Mouse (Mus musculus): ENCODE measurements around the gene Fam155a. TPM values are rescaled to one million over a fixed set of nuclear protein-coding genes. Genes with fewer than 3 reads are reported as not detected.

Gene Fam155a
- polyA plus RNA-seq, 1 experiment from 2014 or later = 33.4 TPM

GRCm38 (mm10) chr8:9182461-9182860 lies 588.5 kb downstream of the Fam155a start:
- Histone ChIP-seq H3K36me3 (ENCODE audit: control insufficient read depth, insufficient read depth, low read length) (no peaks in the 10 kb centered on the region), H3K4me2 (ENCODE audit: low read depth, low read length) (no peak overlapping the region), H3K4me3 (ENCODE audit: low read depth, low read length) (no peak overlapping the region), H3K27me3 (ENCODE audit: control insufficient read depth, insufficient read depth, low read length) (no peaks in the 10 kb centered on the region), H3K9me3 (ENCODE audit: control insufficient read depth, low read length) (no peaks in the 10 kb centered on the region), H3K27ac (ENCODE audit: low read depth, low read length) (no peak overlapping the region), H3K4me1 (ENCODE audit: control insufficient read depth, insufficient read depth, low read length) (no peaks in the 10 kb centered on the region), H3K9ac (replicated peaks; ENCODE audit: low read depth, low read length) (no peak overlapping the region)
- ATAC-seq (ENCODE audit: low read depth) = 0 out of 2 replicates have a peak, but pooled peaks have one; percentile 19
- WGBS = 60% methylated on average over 7 of the region's 7 CpGs

GRCm38 (mm10) chr8:9180686-9181315 lies 590.2 kb downstream of the Fam155a start:
- ATAC-seq (ENCODE audit: low read depth) = peak; percentile 58
- Histone ChIP-seq H3K4me3 (ENCODE audit: low read depth, low read length) (no peak overlapping the region), H3K4me1 (ENCODE audit: control insufficient read depth, insufficient read depth, low read length) (no peaks in the 10 kb centered on the region), H3K27ac (ENCODE audit: low read depth, low read length) (no peak overlapping the region), H3K9ac (replicated peaks; ENCODE audit: low read depth, low read length) (no peak overlapping the region), H3K27me3 (ENCODE audit: control insufficient read depth, insufficient read depth, low read length) (no peaks in the 10 kb centered on the region), H3K4me2 (ENCODE audit: low read depth, low read length) (no peak overlapping the region), H3K9me3 (ENCODE audit: control insufficient read depth, low read length) (no peaks in the 10 kb centered on the region), H3K36me3 (ENCODE audit: control insufficient read depth, insufficient read depth, low read length) (no peaks in the 10 kb centered on the region)
- WGBS = 38% methylated on average over 17 of the region's 17 CpGs

- H3K27ac ChIP-seq (ENCODE audit: low read depth, low read length) = no peak overlapping the region
- H3K4me3 ChIP-seq (ENCODE audit: low read depth, low read length) = no peak overlapping the region
- WGBS = 37% methylated on average over 7 of the region's 7 CpGs
- no peaks in the 10 kb centered on the region for H3K4me1 ChIP-seq (ENCODE audit: control insufficient read depth, insufficient read depth, low read length)
- no peaks in the 10 kb centered on the region for H3K36me3 ChIP-seq (ENCODE audit: control insufficient read depth, insufficient read depth, low read length)
- H3K27me3 ChIP-seq (ENCODE audit: control insufficient read depth, insufficient read depth, low read length) = no peaks in the 10 kb centered on the region
- no peak overlapping the region for H3K9ac ChIP-seq (replicated peaks; ENCODE audit: low read depth, low read length)
- ATAC-seq (ENCODE audit: low read depth) = no peak
- no peaks in the 10 kb centered on the region for H3K9me3 ChIP-seq (ENCODE audit: control insufficient read depth, low read length)
- H3K4me2 ChIP-seq (ENCODE audit: low read depth, low read length) = no peak overlapping the region
These were observed 594.0 kb downstream of the Fam155a start for GRCm38 (mm10) chr8:9176974-9177373.

- H3K36me3 ChIP-seq (ENCODE audit: control insufficient read depth, insufficient read depth, low read length) = no peaks in the 10 kb centered on the region
- H3K9me3 ChIP-seq (ENCODE audit: control insufficient read depth, low read length) = no peaks in the 10 kb centered on the region
- H3K9ac ChIP-seq (replicated peaks; ENCODE audit: low read depth, low read length) = no peak overlapping the region
- no peak overlapping the region for H3K27ac ChIP-seq (ENCODE audit: low read depth, low read length)
- no peaks in the 10 kb centered on the region for H3K27me3 ChIP-seq (ENCODE audit: control insufficient read depth, insufficient read depth, low read length)
- 25% methylated on average over 9 of the region's 9 CpGs for WGBS
- H3K4me2 ChIP-seq (ENCODE audit: low read depth, low read length) = no peak overlapping the region
- no peak for ATAC-seq (ENCODE audit: low read depth)
- no peaks in the 10 kb centered on the region for H3K4me1 ChIP-seq (ENCODE audit: control insufficient read depth, insufficient read depth, low read length)
- H3K4me3 ChIP-seq (ENCODE audit: low read depth, low read length) = no peak overlapping the region
These were observed 595.9 kb downstream of the Fam155a start for GRCm38 (mm10) chr8:9174865-9175565.

GRCm38 (mm10) chr8:9171848-9172247 lies 599.1 kb downstream of the Fam155a start:
- H3K4me1 ChIP-seq (ENCODE audit: control insufficient read depth, insufficient read depth, low read length) = no peaks in the 10 kb centered on the region
- ATAC-seq (ENCODE audit: low read depth) = no peak
- H3K4me2 ChIP-seq (ENCODE audit: low read depth, low read length) = no peak overlapping the region
- H3K4me3 ChIP-seq (ENCODE audit: low read depth, low read length) = no peak overlapping the region
- no peak overlapping the region for H3K27ac ChIP-seq (ENCODE audit: low read depth, low read length)
- no peak overlapping the region for H3K9ac ChIP-seq (replicated peaks; ENCODE audit: low read depth, low read length)
- H3K36me3 ChIP-seq (ENCODE audit: control insufficient read depth, insufficient read depth, low read length) = no peaks in the 10 kb centered on the region
- H3K27me3 ChIP-seq (ENCODE audit: control insufficient read depth, insufficient read depth, low read length) = no peaks in the 10 kb centered on the region
- H3K9me3 ChIP-seq (ENCODE audit: control insufficient read depth, low read length) = no peaks in the 10 kb centered on the region
- WGBS = 62% methylated on average over 5 of the region's 5 CpGs

GRCm38 (mm10) chr8:9167995-9168394 lies 603.0 kb downstream of the Fam155a start:
- H3K4me3 ChIP-seq (ENCODE audit: low read depth, low read length) = no peak overlapping the region
- no peaks in the 10 kb centered on the region for H3K4me1 ChIP-seq (ENCODE audit: control insufficient read depth, insufficient read depth, low read length)
- ATAC-seq (ENCODE audit: low read depth) = no peak
- no peak overlapping the region for H3K4me2 ChIP-seq (ENCODE audit: low read depth, low read length)
- 50% methylated on average over 10 of the region's 10 CpGs for WGBS
- H3K9me3 ChIP-seq (ENCODE audit: control insufficient read depth, low read length) = no peaks in the 10 kb centered on the region
- H3K27me3 ChIP-seq (ENCODE audit: control insufficient read depth, insufficient read depth, low read length) = no peaks in the 10 kb centered on the region
- no peaks in the 10 kb centered on the region for H3K36me3 ChIP-seq (ENCODE audit: control insufficient read depth, insufficient read depth, low read length)
- H3K27ac ChIP-seq (ENCODE audit: low read depth, low read length) = no peak overlapping the region
- H3K9ac ChIP-seq (replicated peaks; ENCODE audit: low read depth, low read length) = no peak overlapping the region

- Histone ChIP-seq H3K9me3 (ENCODE audit: control insufficient read depth, low read length) (no peaks in the 10 kb centered on the region), H3K9ac (replicated peaks; ENCODE audit: low read depth, low read length) (no peak overlapping the region), H3K4me1 (ENCODE audit: control insufficient read depth, insufficient read depth, low read length) (peaks cover 5% of the 10 kb centered on the region), H3K4me3 (ENCODE audit: low read depth, low read length) (no peak overlapping the region), H3K4me2 (ENCODE audit: low read depth, low read length) (no peak overlapping the region), H3K27ac (ENCODE audit: low read depth, low read length) (no peak overlapping the region), H3K36me3 (ENCODE audit: control insufficient read depth, insufficient read depth, low read length) (no peaks in the 10 kb centered on the region), H3K27me3 (ENCODE audit: control insufficient read depth, insufficient read depth, low read length) (no peaks in the 10 kb centered on the region)
- whole genome bisulfite sequencing = 80% methylated on average over 4 of the region's 4 CpGs
- ATAC-seq (ENCODE audit: low read depth) = no peak
These were observed 609.4 kb downstream of the Fam155a start for GRCm38 (mm10) chr8:9161606-9162005.

GRCm38 (mm10) chr8:9159322-9159721 lies 611.6 kb downstream of the Fam155a start:
- H3K27me3 ChIP-seq (ENCODE audit: control insufficient read depth, insufficient read depth, low read length) = no peaks in the 10 kb centered on the region
- no peak overlapping the region for H3K4me2 ChIP-seq (ENCODE audit: low read depth, low read length)
- ATAC-seq (ENCODE audit: low read depth) = no peak
- H3K4me1 ChIP-seq (ENCODE audit: control insufficient read depth, insufficient read depth, low read length) = peaks cover 5% of the 10 kb centered on the region
- H3K27ac ChIP-seq (ENCODE audit: low read depth, low read length) = no peak overlapping the region
- H3K36me3 ChIP-seq (ENCODE audit: control insufficient read depth, insufficient read depth, low read length) = no peaks in the 10 kb centered on the region
- H3K4me3 ChIP-seq (ENCODE audit: low read depth, low read length) = no peak overlapping the region
- H3K9ac ChIP-seq (replicated peaks; ENCODE audit: low read depth, low read length) = no peak overlapping the region
- WGBS = 65% methylated on average over 7 of the region's 7 CpGs
- no peaks in the 10 kb centered on the region for H3K9me3 ChIP-seq (ENCODE audit: control insufficient read depth, low read length)

GRCm38 (mm10) chr8:9158652-9159051 lies 612.3 kb downstream of the Fam155a start:
- no peak overlapping the region for H3K4me3 ChIP-seq (ENCODE audit: low read depth, low read length)
- peak; percentile 28; the same call in 1 of the 2 replicates for ATAC-seq (ENCODE audit: low read depth)
- no peak overlapping the region for H3K4me2 ChIP-seq (ENCODE audit: low read depth, low read length)
- no peak overlapping the region for H3K9ac ChIP-seq (replicated peaks; ENCODE audit: low read depth, low read length)
- H3K9me3 ChIP-seq (ENCODE audit: control insufficient read depth, low read length) = no peaks in the 10 kb centered on the region
- H3K36me3 ChIP-seq (ENCODE audit: control insufficient read depth, insufficient read depth, low read length) = no peaks in the 10 kb centered on the region
- H3K4me1 ChIP-seq (ENCODE audit: control insufficient read depth, insufficient read depth, low read length) = peaks cover 5% of the 10 kb centered on the region
- WGBS = 57% methylated on average over 13 of the region's 13 CpGs
- H3K27me3 ChIP-seq (ENCODE audit: control insufficient read depth, insufficient read depth, low read length) = no peaks in the 10 kb centered on the region
- no peak overlapping the region for H3K27ac ChIP-seq (ENCODE audit: low read depth, low read length)

Measured in neural tube, embryonic 14.5 days (tissue).